Mouse (Mus musculus) kidney, postnatal 0 days (tissue): ENCODE measurements at regions not wholly inside any gene's neighbourhood (a gene's known extent, or its start where the extent isn't known, plus 50 kb on each side); places are given as distances from the start of the nearest gene placed in this dataset.
A peak's percentile ranks its signal among the peaks of the same experiment; 100 is the strongest.

Experiments used
- ATAC-seq: fragments of 200-750 bp; cut with Nextera tagmentation; replicated peaks from 2 replicates; pipeline ENCODE4 v1.8.0; 2017; ENCODE audit warnings: low read depth, moderate number of reproducible peaks, moderate TSS enrichment, moderate library complexity; ENCODE audit not compliant: low FRiP score
- DNase-seq: peaks from one replicate; pipeline ENCODE4 v3.0.0-alpha.2; 2016; ENCODE audit warnings: low spot score
- H3K27ac ChIP-seq: fragments of 300-500 bp; sonication (generic); 2 replicates; pipeline ENCODE4 v1.5.1; 2014; ENCODE audit warnings: mild to moderate bottlenecking
- H3K27me3 ChIP-seq: fragments of 300-500 bp; sonication (generic); 2 replicates; pipeline ENCODE4 v1.6.1; 2014; ENCODE audit warnings: low read length, mixed read lengths; ENCODE audit not compliant: insufficient read depth
- H3K36me3 ChIP-seq: fragments of 300-500 bp; sonication (generic); 2 replicates; pipeline ENCODE4 v1.6.1; 2014; ENCODE audit warnings: low read length, mixed read lengths; ENCODE audit not compliant: insufficient read depth
- H3K4me1 ChIP-seq: fragments of 300-500 bp; sonication (generic); replicated peaks from 2 replicates; pipeline ENCODE4 v1.6.1; 2014; ENCODE audit warnings: antibody characterized with exemption, low read length, mixed read lengths; ENCODE audit not compliant: insufficient read depth
- H3K4me2 ChIP-seq: fragments of 300-500 bp; sonication (generic); 2 replicates; pipeline ENCODE4 v1.6.1; 2014; ENCODE audit warnings: mild to moderate bottlenecking, low read length, moderate library complexity, mixed read lengths
- H3K4me3 ChIP-seq: fragments of 300-500 bp; sonication (generic); replicated peaks from 2 replicates; pipeline ENCODE4 v1.5.1; 2014; ENCODE audit warnings: low read depth, low read length
- H3K9ac ChIP-seq: fragments of 300-500 bp; sonication (generic); 2 replicates; pipeline ENCODE4 v1.6.1; 2014; ENCODE audit warnings: low read depth, low read length
- H3K9me3 ChIP-seq: fragments of 300-500 bp; sonication (generic); replicated peaks from 2 replicates; pipeline ENCODE4 v1.6.1; 2016; ENCODE audit warnings: low read length, inconsistent platforms, mixed read lengths
- CTCF ChIP-seq: IDR thresholded peaks from 2 replicates; pipeline ENCODE4 v1.5.1; 2016; ENCODE audit warnings: antibody characterized with exemption, low read depth, mild to moderate bottlenecking, moderate library complexity
- WGBS: fragments of 180-500 bp; shearing (Covaris S2); extraction: QIAGEN DNeasy Blood & Tissue Kit; methylation state at CpG from one replicate; pipeline ENCODE4 v1.1.7; 2014; 5-methylcytosine and 5-hydroxymethylcytosine counted together

DNA sequence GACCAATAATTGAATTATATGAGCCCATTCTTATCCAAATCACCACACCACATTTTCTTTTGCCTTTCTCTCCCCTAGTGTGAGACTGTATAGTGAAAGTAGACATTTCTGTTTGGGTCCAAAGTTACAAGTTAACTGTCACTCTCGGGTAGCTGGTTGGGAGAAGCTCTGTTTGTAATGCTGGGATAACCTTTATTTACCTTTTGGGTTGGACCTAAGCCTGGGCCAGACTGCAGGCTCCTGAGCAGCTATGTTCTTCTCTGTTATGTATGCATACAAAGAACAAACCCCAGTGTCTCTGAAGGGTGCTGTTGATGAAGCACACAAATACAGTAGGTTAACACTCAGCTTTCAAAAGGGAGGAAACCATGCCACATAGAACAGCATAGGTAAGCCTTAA, 373.9 kb upstream of the Tshz3 start:
- no peaks in the 10 kb centered on the region for H3K9me3 ChIP-seq
- no peaks in the 10 kb centered on the region for H3K36me3 ChIP-seq
- no peak overlapping the region for H3K4me3 ChIP-seq
- H3K9ac ChIP-seq = no peak overlapping the region
- no peaks in the 10 kb centered on the region for H3K4me1 ChIP-seq
- no peak overlapping the region for H3K4me2 ChIP-seq
- H3K27me3 ChIP-seq = no peaks in the 10 kb centered on the region
- no peak for ATAC-seq
- no peak overlapping the region for H3K27ac ChIP-seq
- no peak for TF ChIP-seq CTCF
- no peak for DNase-seq
- 81% methylated on average over 1 of the region's 1 CpGs for WGBS

DNA sequence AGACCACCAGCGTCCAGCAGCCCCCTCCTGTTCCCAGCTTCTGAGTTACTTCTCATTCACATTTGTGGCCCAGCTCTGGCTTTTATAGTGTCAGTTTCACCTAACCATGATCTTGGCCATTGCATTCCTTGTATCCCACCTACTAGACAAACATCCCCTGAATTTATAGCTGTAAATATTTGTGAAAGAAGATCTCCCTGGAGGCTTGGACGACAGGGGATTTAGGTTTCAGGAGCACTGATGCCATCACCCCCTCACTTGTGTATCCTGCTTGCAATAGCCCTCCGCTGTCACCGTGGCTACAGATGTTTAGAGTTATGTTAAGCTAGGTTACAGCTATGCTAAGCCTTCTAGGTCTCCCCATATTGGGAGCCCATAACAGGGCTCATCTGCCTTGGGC, 375.7 kb upstream of the Tshz3 start:
- no peak for ATAC-seq

DNA sequence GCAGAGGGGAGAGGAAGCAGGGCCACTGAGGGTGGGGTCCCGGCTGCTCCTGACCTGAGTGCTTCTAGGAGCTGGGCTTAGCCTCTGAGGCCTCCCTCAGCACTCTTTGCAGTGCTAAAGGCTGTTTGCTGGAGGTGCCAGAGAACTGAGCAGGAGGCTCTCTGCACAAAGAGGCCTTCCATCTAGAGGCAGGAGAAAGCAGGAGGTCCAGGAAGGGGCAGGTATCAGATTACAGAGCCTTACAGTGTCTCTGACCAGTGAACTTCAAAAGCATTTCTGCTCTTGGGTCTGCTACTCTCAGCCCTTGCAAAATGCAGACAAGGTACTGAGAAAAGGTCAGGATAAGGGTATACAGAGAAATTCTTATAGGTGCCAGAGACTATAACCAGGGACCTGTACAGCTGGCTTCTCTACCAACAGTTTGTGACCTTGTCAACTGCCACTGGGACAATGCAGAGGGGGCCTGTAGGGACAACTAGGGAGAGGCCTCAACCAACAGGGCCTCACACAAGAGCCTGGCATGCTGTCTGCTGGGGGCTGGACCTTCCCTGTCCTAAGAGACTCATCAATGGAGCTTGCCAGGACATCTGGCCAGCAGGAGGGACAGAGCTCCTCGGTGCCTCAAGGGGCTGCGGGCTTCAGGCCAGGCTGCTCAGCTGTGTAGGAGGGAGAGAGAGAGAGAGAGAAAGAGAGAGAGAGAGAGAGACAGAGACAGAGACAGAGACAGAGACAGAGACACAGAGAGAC, 380.3 kb upstream of the Tshz3 start:
- TF ChIP-seq CTCF = no peak
- no peaks in the 10 kb centered on the region; the same call in 1 of the 2 replicates for H3K4me1 ChIP-seq
- no peaks in the 10 kb centered on the region for H3K9me3 ChIP-seq
- WGBS = 16% methylated on average over 3 of the region's 3 CpGs
- no peaks in the 10 kb centered on the region for H3K36me3 ChIP-seq
- DNase-seq = peak; percentile 24
- no peak overlapping the region for H3K4me3 ChIP-seq
- no peak overlapping the region for H3K9ac ChIP-seq
- no peak for ATAC-seq
- H3K4me2 ChIP-seq = no peak overlapping the region
- no peaks in the 10 kb centered on the region for H3K27me3 ChIP-seq
- no peak overlapping the region for H3K27ac ChIP-seq

More for the DNA sequence above, 375.7 kb upstream of the Tshz3 start:
- H3K9ac ChIP-seq = no peak overlapping the region
- TF ChIP-seq CTCF = no peak
- no peaks in the 10 kb centered on the region for H3K9me3 ChIP-seq
- H3K27me3 ChIP-seq = no peaks in the 10 kb centered on the region
- no peak overlapping the region for H3K4me3 ChIP-seq
- H3K4me2 ChIP-seq = no peak overlapping the region
- H3K36me3 ChIP-seq = no peaks in the 10 kb centered on the region
- peak; percentile 76 for DNase-seq
- H3K27ac ChIP-seq = no peak overlapping the region
- WGBS = 22% methylated on average over 4 of the region's 4 CpGs
- H3K4me1 ChIP-seq = no peaks in the 10 kb centered on the region; the same call in 1 of the 2 replicates

- Histone ChIP-seq H3K9ac (no peak overlapping the region), H3K27ac (no peak overlapping the region), H3K27me3 (no peaks in the 10 kb centered on the region), H3K4me3 (no peak overlapping the region), H3K36me3 (no peaks in the 10 kb centered on the region), H3K9me3 (no peaks in the 10 kb centered on the region), H3K4me2 (no peak overlapping the region), H3K4me1 (no peaks in the 10 kb centered on the region; the same call in 1 of the 2 replicates)
- WGBS = 78% methylated on average over 1 of the region's 1 CpGs
- ATAC-seq = no peak
- DNase-seq = no peak
- no peak for TF ChIP-seq CTCF
Observed at GRCm38 (mm10) chr7:36313751-36314150, 384.2 kb upstream of the Tshz3 start.

DNA sequence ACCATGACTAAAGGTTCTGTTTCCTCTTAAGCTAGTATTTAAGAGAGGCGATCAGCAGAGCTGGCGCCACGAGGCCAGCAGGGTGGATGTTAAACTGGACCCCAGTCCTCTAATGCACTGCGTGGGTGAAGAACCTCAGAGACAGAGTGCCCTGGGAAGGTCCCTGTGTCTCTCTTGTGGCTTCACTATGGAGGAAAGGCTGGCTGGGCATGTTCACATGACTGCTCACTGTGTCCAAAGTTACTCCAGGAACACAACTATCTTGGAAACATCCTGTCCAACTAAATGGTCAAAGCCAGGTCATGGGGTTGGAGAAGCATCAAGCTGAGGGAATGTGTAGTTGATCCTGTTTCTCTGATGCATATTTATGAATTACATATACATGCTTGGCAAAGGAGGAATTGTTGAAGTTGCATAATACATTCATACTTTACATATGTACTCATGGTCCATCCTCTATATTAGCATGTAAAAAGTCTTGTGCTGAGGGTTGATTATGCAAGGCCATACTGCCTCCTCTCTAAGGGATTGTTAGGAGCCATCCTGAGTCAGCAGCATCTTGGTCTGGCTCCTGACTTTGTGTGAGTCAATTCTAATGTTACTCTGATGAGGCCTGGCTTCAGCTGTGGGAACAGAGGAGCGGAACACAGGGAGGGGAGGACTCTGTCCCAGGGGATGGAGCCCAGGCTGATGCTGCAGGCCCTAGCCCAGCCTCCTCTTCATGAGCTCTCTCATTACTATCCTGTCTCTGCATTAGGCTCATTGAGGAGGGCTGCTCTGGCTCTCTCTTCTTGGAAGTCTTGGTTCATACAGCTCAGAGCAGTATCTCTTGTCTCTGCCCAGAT, 387.9 kb upstream of the Tshz3 start:
- H3K4me3 ChIP-seq = no peak overlapping the region
- H3K9me3 ChIP-seq = no peaks in the 10 kb centered on the region
- no peaks in the 10 kb centered on the region for H3K4me1 ChIP-seq
- H3K9ac ChIP-seq = no peak overlapping the region
- H3K27me3 ChIP-seq = no peaks in the 10 kb centered on the region
- DNase-seq (no peak), ATAC-seq (no peak)
- no peaks in the 10 kb centered on the region for H3K36me3 ChIP-seq
- H3K4me2 ChIP-seq = no peak overlapping the region
- no peak for TF ChIP-seq CTCF
- no peak overlapping the region for H3K27ac ChIP-seq
- 89% methylated on average over 5 of the region's 5 CpGs for WGBS

DNA sequence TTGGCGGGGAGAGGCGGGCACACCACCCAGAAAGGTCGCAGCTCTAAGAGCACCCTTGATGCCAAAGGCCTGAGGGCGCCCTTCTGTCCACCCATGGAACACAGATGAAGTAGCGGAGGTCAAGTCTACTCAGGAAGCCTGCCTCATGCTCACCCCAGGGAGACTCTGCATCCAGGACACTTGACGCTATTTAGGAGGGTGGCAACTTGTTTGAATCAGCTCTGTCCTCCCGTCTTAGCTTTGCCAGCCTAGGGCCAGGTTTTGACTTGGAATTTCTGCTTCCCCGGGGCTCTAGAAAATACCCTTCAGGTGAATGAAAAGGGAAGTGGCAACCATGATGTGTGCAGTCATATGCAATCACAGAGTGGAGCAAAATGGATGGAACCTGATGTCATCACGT, 389.2 kb upstream of the Tshz3 start:
- Histone ChIP-seq H3K4me1 (no peaks in the 10 kb centered on the region), H3K4me2 (no peak overlapping the region), H3K4me3 (no peak overlapping the region), H3K27ac (no peak overlapping the region), H3K36me3 (no peaks in the 10 kb centered on the region), H3K9ac (no peak overlapping the region), H3K27me3 (no peaks in the 10 kb centered on the region), H3K9me3 (no peaks in the 10 kb centered on the region)
- no peak for TF ChIP-seq CTCF
- no peak for DNase-seq
- no peak for ATAC-seq
- 90% methylated on average over 9 of the region's 9 CpGs for WGBS
